Mouse (Mus musculus): ENCODE measurements around the gene Dnajc17.

GRCm38 (mm10) chr2:119147160-119147678 lies 61.4 kb downstream of the Dnajc17 start:
- TF ChIP-seq CTCF (IDR thresholded peaks at IDR 0.05; ENCODE audit: low read depth, low read length), result no peak
- no peak for TF ChIP-seq GATA1 (IDR thresholded peaks at IDR 0.05; ENCODE audit: borderline replicate concordance, low read length)
- TF ChIP-seq TAL1 (conservative IDR thresholded peaks at IDR 0.05; ENCODE audit: low read depth, low read length), result no peak

Measured in G1E (cell line).